Mouse (Mus musculus) neural tube, embryonic 13.5 days (tissue): Measurements from ENCODE around the gene Dgkb. TPM values are rescaled to one million over a fixed set of nuclear protein-coding genes. Genes with fewer than 3 reads are reported as not detected.

Experiments used
- ATAC-seq: fragments of 200-750 bp; cut with Nextera tagmentation; 2 replicates; pipeline ENCODE4 v1.8.0; 2017; ENCODE audit warnings: low read depth, mild to moderate bottlenecking, moderate TSS enrichment, moderate library complexity
- H3K27ac ChIP-seq: fragments of 300-500 bp; sonication (generic); replicated peaks from 2 replicates; pipeline ENCODE4 v1.5.1; 2015; ENCODE audit warnings: moderate library complexity, mild to moderate bottlenecking, inconsistent platforms
- H3K27me3 ChIP-seq: fragments of 300-500 bp; sonication (generic); 2 replicates; pipeline ENCODE4 v1.6.1; 2015; ENCODE audit warnings: mild to moderate bottlenecking, inconsistent platforms
- H3K36me3 ChIP-seq: fragments of 300-500 bp; sonication (generic); 2 replicates; pipeline ENCODE4 v1.6.1; 2015; ENCODE audit warnings: mild to moderate bottlenecking, inconsistent platforms
- H3K4me1 ChIP-seq: fragments of 300-500 bp; sonication (generic); replicated peaks from 2 replicates; pipeline ENCODE4 v1.6.1; 2015; ENCODE audit warnings: inconsistent platforms
- H3K4me2 ChIP-seq: fragments of 300-500 bp; sonication (generic); 2 replicates; pipeline ENCODE4 v1.6.1; 2015; ENCODE audit warnings: inconsistent platforms, mild to moderate bottlenecking, moderate library complexity
- H3K4me3 ChIP-seq: fragments of 300-500 bp; sonication (generic); 2 replicates; pipeline ENCODE4 v1.5.1; 2015; ENCODE audit warnings: mild to moderate bottlenecking, inconsistent platforms
- H3K9ac ChIP-seq: fragments of 300-500 bp; sonication (generic); 2 replicates; pipeline ENCODE4 v1.6.1; 2015; ENCODE audit warnings: moderate library complexity, mild to moderate bottlenecking, inconsistent platforms
- H3K9me3 ChIP-seq: fragments of 300-500 bp; sonication (generic); 2 replicates; pipeline ENCODE4 v1.6.1; 2016; ENCODE audit warnings: inconsistent platforms
- WGBS: fragments of 180-500 bp; shearing (Covaris S2); methylation state at CpG from one replicate; pipeline ENCODE4 v1.1.7; 2015; 5-methylcytosine and 5-hydroxymethylcytosine counted together
- polyA plus RNA-seq: library from polyadenylated mRNA; unstranded; fragments of >200 nt; fragmentation: Nextera tagmentation; extraction: Ambion mirVana; gene quantifications from 2 replicates; pipeline ENCODE4 v1.2.1, GENCODE M21; 2015

Gene Dgkb
- polyA plus RNA-seq, 1 experiment from 2014 or later, result 5.0 TPM

DNA sequence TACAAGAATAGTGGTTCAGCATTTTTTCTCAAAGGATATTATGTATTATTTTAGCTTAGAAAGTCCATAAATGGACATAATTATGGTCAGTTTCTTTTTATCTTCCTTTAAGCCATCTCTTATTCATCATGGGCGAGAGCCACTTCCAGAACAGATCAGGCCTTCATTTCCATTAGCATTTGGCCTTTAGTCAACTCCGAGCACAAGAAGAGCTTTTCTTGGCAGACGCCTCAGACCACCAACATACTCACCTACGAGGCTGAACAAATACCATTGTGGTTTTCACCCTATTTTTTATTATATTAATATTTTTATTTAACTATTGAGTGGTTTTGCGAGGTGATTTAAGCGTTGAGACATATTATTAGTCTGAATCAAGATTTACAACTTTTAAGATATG is 759.6 kb downstream of the Dgkb start:
- no peaks in the 10 kb centered on the region for H3K27me3 ChIP-seq
- no peak overlapping the region for H3K9ac ChIP-seq
- no peak overlapping the region for H3K4me3 ChIP-seq
- H3K36me3 ChIP-seq, result no peaks in the 10 kb centered on the region
- 78% methylated on average over 6 of the region's 6 CpGs for WGBS
- H3K9me3 ChIP-seq, result no peaks in the 10 kb centered on the region
- H3K4me1 ChIP-seq, result no peaks in the 10 kb centered on the region; the same call in 1 of the 2 replicates
- H3K4me2 ChIP-seq, result no peak overlapping the region
- no peak overlapping the region for H3K27ac ChIP-seq
- no peak for ATAC-seq

DNA sequence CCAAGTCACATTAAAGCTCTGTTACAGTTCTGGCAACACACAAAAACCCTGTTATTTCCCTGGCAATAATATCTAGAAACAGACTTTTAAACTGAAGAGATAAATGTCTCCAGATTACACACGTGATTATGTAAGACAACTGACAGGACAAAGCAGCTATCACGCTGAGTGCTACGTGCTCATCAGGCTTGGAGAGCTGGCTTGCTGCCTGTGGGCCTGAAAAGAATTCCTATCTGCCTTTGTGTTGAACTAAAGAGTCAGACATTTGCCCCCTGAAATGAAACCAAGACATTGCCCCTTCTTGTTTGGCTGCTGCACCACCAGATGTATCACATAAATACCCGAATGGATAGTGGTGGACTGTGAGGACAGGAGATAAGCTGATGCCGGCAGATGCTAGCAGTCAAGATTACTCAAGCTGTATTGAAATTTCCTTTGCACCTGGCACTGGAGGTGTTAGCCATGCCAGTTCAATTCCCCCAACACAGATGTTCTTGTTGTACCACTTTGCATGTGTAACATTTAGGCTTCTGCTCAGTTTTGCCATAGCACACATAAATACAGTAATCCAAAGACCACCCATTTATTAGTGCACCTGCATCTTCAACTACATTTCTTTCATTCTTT is 761.8 kb downstream of the Dgkb start:
- WGBS, result 48% methylated on average over 5 of the region's 5 CpGs
- Histone ChIP-seq H3K4me2 (no peak overlapping the region), H3K9me3 (no peaks in the 10 kb centered on the region), H3K4me3 (no peak overlapping the region), H3K36me3 (no peaks in the 10 kb centered on the region), H3K4me1 (no peaks in the 10 kb centered on the region; the same call in 1 of the 2 replicates), H3K27ac (no peak overlapping the region), H3K27me3 (no peaks in the 10 kb centered on the region), H3K9ac (no peak overlapping the region)
- no peak for ATAC-seq

DNA sequence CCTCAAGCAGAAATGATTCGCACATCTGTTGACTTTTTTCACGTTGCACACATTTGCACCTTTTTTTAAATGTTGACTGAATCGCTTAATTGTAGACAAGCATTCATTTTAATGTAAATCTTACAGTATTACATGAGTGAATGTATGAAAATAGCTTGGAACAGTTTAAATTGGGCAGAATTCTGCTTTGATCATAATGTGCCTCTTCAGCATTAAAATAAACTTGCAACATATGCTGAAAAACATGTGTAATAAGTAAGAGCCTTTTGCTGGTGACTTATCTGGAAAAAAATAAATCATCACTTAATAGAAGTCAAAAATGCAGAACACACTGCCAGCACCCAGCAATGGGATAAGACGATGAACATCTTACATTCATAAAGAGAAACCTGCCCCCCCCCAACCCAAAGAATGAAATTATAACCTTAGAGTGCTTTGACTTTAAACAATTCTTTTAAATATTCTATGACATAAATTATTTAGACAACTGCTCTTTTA is 768.9 kb downstream of the Dgkb start:
- Histone ChIP-seq H3K4me2 (no peak overlapping the region), H3K9me3 (no peaks in the 10 kb centered on the region), H3K36me3 (no peaks in the 10 kb centered on the region), H3K27me3 (no peaks in the 10 kb centered on the region), H3K27ac (no peak overlapping the region), H3K4me1 (no peaks in the 10 kb centered on the region), H3K4me3 (no peak overlapping the region), H3K9ac (no peak overlapping the region)
- no peak for ATAC-seq
- 80% methylated on average over 4 of the region's 4 CpGs for WGBS

DNA sequence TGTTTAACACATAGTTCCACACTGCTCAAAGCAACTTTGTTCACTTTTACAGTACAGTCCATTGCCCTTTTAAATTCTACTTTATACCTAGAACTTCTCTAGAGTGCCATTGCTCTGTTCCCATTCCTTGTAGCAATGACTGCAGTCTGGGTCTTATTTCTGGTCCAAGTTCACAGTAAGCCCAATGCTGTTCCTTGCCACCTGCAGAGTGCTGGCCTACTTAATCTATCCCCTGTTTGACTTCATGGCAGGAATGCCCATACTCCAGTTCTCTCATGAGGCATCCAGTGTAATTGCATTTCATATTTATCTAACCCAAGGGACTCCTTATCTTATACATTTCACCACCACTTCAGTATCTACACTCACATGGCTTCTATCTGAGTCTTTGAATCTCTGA is 772.4 kb downstream of the Dgkb start:
- Histone ChIP-seq H3K36me3 (no peaks in the 10 kb centered on the region), H3K4me2 (no peak overlapping the region), H3K27me3 (no peaks in the 10 kb centered on the region), H3K9ac (no peak overlapping the region), H3K27ac (no peak overlapping the region), H3K4me3 (no peak overlapping the region), H3K4me1 (0 out of 2 replicates have a peak, but pooled peaks cover 4% of the 10 kb centered on the region), H3K9me3 (no peaks in the 10 kb centered on the region)
- no peak for ATAC-seq

DNA sequence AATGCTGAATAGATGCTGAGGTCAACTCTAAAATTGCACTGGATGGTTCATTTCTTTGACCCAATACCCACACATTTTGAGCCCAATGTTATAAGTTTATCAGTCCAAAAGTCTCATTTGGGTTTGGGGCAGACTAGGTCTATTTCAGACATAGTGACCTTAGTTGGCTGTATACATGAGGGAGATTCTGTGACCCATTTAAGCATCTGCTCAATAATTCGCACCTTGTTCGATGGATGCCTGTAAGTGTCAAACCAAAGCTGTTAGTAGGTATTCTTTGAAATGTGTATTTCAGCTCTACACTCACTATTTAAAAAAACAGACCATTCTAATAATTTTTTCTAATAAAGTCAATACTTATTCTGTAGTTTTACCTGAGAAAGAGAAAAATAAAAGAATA is 776.1 kb downstream of the Dgkb start:
- 89% methylated on average over 2 of the region's 2 CpGs for WGBS
- H3K4me3 ChIP-seq, result no peak overlapping the region
- H3K4me1 ChIP-seq, result peaks cover 18% of the 10 kb centered on the region
- no peak overlapping the region for H3K9ac ChIP-seq
- H3K27me3 ChIP-seq, result no peaks in the 10 kb centered on the region
- no peak overlapping the region for H3K4me2 ChIP-seq
- no peaks in the 10 kb centered on the region for H3K9me3 ChIP-seq
- no peaks in the 10 kb centered on the region for H3K36me3 ChIP-seq
- no peak overlapping the region for H3K27ac ChIP-seq
- ATAC-seq, result no peak

DNA sequence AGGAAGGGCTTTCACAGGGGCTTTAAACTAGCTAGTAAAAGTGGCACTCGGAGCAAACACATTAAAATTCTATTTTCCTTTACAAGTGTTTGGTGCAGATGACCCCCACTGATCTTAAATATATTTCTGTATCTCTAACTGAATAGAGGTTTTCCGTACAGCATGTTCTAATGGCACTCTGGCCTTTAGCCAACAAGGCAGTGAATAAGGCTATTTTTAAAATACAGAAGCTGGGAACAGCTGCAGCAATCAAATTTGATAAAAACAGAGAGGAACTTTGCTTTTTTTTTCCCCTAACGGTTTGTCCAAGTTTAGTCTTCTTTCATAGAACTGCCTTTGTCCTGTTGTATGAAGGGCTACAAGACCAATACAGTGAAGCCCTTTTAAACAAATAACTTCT is 776.5 kb downstream of the Dgkb start:
- no peak overlapping the region for H3K4me3 ChIP-seq
- ATAC-seq, result no peak
- H3K4me2 ChIP-seq, result no peak overlapping the region
- no peaks in the 10 kb centered on the region for H3K36me3 ChIP-seq
- H3K27ac ChIP-seq, result no peak overlapping the region
- no peaks in the 10 kb centered on the region for H3K27me3 ChIP-seq
- peaks cover 18% of the 10 kb centered on the region for H3K4me1 ChIP-seq
- H3K9me3 ChIP-seq, result no peaks in the 10 kb centered on the region
- H3K9ac ChIP-seq, result no peak overlapping the region
- WGBS, result 24% methylated on average over 3 of the region's 3 CpGs

DNA sequence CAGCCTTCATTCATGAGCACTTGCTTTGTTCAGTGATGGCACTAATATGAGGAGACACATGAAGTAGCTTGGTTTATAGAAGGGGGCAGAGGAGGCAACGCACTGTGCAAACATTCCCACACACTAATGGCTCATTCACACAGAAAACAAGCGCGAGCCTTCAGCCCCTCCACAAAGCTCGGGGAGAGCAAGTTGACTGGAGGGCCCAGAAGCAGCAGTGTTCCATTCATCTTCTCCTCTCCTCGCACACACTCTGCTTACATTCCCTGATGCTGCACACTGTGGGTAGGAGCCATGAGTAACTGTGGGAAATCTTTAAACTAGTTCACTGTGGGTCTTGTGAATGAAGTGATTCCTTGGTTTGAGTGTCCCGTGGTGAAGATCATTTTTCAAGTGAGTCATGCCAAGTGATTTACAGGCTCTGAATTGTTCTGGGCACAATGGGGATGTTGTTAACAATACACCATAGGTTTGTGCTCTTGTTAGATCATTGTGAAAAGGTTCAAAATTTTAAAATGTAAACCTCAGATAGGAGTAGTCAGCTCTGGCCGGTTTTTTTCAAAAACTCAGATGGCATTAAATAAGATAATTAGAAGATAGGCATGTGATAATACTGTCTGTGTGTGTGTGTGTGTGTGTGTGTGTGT is 779.0 kb downstream of the Dgkb start:
- WGBS, result 7% methylated on average over 7 of the region's 7 CpGs
- Histone ChIP-seq H3K9ac (no peak overlapping the region), H3K36me3 (no peaks in the 10 kb centered on the region), H3K27ac (no peak overlapping the region), H3K27me3 (no peaks in the 10 kb centered on the region), H3K4me2 (no peak overlapping the region), H3K4me3 (no peak overlapping the region), H3K4me1 (peaks cover 18% of the 10 kb centered on the region), H3K9me3 (no peaks in the 10 kb centered on the region)
- peak; percentile 82 for ATAC-seq

DNA sequence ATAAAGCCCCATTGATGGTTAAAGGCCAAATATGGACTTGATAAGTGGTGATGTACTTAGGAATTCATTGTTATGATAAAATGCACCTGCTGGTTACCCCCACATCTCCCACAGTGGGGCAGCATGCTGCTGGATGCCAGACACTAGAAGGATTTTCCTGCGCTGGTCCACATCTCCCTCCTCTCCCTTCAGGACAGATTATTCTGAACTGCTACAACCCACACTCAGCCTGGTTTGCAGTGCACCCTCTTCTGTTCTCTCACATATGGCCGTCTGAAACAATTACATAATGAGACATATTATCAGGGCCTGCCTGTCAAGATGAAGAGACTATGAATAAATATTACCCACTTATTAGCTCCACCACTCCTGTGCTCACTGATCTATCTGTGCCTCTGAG is 780.6 kb downstream of the Dgkb start:
- Histone ChIP-seq H3K27ac (no peak overlapping the region), H3K36me3 (no peaks in the 10 kb centered on the region), H3K4me3 (no peak overlapping the region), H3K4me2 (no peak overlapping the region), H3K4me1 (peaks cover 18% of the 10 kb centered on the region), H3K9ac (no peak overlapping the region), H3K27me3 (no peaks in the 10 kb centered on the region), H3K9me3 (no peaks in the 10 kb centered on the region)
- WGBS, result 27% methylated on average over 2 of the region's 2 CpGs
- no peak; the same call in 1 of the 2 replicates for ATAC-seq

DNA sequence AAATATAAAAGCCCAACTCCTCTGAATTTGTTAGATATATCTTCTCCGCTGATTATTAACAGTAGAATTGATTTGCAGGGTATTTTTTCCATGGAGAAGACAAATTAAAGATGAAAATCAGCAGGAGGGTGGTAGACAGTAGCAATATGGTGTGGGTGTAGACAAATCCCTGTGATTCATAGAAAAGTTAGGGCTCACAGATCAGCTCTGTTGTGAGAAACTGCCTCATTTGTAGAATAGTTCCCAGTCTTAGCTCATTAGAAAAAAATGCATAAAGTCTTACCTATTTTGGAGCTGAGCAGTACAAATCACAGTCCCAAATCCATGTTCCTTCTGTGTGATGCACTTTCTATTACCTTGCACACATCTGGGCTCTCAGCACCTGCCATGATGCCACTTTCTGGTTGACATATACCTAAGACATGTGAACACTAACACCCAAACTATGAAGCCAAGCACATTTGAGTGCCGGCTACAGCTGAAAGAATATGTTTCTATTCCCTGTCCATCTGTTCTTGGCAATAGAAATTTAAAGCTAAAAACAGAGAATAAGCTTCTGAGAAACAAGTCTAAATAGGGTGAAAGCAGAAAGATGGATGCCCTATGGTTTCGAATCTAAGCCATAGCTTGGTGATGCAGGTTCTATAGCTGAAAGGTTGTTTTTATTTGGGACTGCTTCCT is 782.8 kb downstream of the Dgkb start:
- Histone ChIP-seq H3K9me3 (no peaks in the 10 kb centered on the region), H3K4me1 (peaks cover 14% of the 10 kb centered on the region), H3K9ac (no peak overlapping the region), H3K36me3 (no peaks in the 10 kb centered on the region), H3K4me2 (no peak overlapping the region), H3K4me3 (no peak overlapping the region), H3K27me3 (no peaks in the 10 kb centered on the region), H3K27ac (no peak overlapping the region)
- no peak for ATAC-seq
- WGBS, result 96% methylated on average over 3 of the region's 3 CpGs

DNA sequence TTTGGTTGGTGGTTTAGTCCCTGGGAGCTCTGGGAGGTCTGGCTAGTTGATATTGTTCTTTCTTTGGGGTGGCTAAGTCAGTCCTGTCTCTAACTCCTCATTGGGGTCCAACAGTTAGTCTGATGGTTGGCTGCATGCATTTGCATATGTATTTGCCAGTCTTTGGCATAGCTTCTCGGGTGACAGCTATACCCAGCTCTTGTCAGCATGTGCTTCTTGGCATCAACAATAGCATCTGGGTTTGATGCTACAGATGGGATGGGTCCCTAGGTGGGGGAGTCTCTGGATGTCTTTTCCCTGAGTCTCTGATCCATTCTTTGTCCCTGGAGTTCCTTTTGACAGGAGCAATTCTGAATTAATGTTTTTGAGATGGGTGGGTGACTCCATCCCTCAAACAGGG is 790.6 kb downstream of the Dgkb start:
- 77% methylated on average over 1 of the region's 1 CpGs for WGBS

DNA sequence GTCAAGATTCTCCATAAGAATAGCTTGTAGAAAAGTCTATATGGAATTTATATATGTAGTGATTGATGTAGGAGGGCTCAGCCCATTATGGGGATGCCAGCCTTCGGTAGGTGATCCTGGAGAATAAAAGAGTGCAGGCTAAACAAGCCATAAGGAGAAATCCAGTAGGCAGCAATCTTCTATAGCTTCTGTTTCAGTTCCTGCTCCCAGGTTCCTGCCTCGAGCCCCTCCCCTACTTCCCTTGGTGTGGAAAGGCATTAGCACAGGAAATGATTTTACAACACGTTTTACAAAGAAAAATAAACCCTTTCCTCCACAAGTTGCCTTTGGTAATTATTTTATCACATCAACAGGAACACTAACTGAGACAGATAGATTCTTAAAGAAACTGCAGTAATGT is 850.7 kb downstream of the Dgkb start:
- ATAC-seq, result no peak
- H3K27ac ChIP-seq, result no peak overlapping the region
- H3K9me3 ChIP-seq, result no peaks in the 10 kb centered on the region
- H3K9ac ChIP-seq, result no peak overlapping the region
- WGBS, result 59% methylated on average over 3 of the region's 3 CpGs
- H3K4me2 ChIP-seq, result no peak overlapping the region
- H3K27me3 ChIP-seq, result no peaks in the 10 kb centered on the region
- no peak overlapping the region for H3K4me3 ChIP-seq
- no peaks in the 10 kb centered on the region for H3K4me1 ChIP-seq
- H3K36me3 ChIP-seq, result no peaks in the 10 kb centered on the region

More for the DNA sequence above, 790.6 kb downstream of the Dgkb start:
- Histone ChIP-seq H3K36me3 (no peaks in the 10 kb centered on the region), H3K4me3 (no peak overlapping the region), H3K9me3 (no peaks in the 10 kb centered on the region), H3K9ac (no peak overlapping the region), H3K27me3 (no peaks in the 10 kb centered on the region), H3K4me2 (no peak overlapping the region), H3K4me1 (no peaks in the 10 kb centered on the region), H3K27ac (no peak overlapping the region)
- ATAC-seq, result no peak
